Mouse (Mus musculus) testis, adult 2 months (tissue): ENCODE measurements at regions not wholly inside any gene's neighbourhood (a gene's known extent, or its start where the extent isn't known, plus 50 kb on each side); places are given as distances from the start of the nearest gene placed in this dataset.

Experiments
- CTCF ChIP-seq: fragments of 200-500 bp; IDR thresholded peaks from 2 replicates; pipeline ENCODE4 v1.5.1; 2012; ENCODE audit warnings: low read depth, mild to moderate bottlenecking, inconsistent platforms, low read length, moderate library complexity; ENCODE audit not compliant: control insufficient read depth, insufficient read depth, insufficient replicate concordance
- POLR2A ChIP-seq: fragments of 200-500 bp; IDR thresholded peaks from 2 replicates; pipeline ENCODE4 v1.6.1; 2012; ENCODE audit warnings: low read depth, mild to moderate bottlenecking, inconsistent platforms, low read length, moderate library complexity; ENCODE audit not compliant: control insufficient read depth

DNA sequence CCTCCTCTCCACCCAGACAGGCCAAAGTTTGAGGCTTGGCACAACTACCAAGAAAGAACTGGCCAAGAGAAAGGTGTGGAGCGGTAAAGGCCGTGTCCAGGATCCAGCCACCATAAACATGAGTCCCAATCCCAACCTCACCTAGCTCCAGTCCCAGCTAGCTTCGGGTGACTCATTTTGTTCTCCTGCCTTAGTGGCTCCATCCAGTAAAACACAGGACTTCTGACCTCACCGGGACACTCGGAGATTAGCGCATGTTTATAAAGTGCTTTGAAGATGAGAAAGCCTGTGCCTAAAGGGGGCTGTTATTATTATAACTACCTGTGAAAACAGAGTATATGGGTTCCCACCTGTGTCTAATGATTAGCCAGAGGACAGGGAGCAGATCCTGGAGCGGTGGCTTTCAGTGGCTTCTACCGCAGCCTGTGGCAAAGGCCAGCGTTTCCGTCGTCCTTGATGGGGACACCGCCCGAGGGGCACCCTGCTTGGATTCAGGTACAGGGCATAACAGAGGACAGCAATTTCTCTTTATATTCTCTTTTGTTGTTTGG is 311.9 kb downstream of the Sox9 start:
- TF ChIP-seq POLR2A (no peak), CTCF (no peak)
